Mouse (Mus musculus): ENCODE results near the gene Defb25.
"Not testable (repeated sequence)": the region's sequence is repeated elsewhere in the genome, so short reads cannot be mapped to it uniquely, and the experiment has no call there.

Gene Defb25

GRCm38 (mm10) chr2:152622953-152623352 lies at the start of gene Defb25:
TSS of gene Defb25 (minus strand) at chr2:152623053.
- DNase-seq (ENCODE audit: low spot score), result no peak

DNA sequence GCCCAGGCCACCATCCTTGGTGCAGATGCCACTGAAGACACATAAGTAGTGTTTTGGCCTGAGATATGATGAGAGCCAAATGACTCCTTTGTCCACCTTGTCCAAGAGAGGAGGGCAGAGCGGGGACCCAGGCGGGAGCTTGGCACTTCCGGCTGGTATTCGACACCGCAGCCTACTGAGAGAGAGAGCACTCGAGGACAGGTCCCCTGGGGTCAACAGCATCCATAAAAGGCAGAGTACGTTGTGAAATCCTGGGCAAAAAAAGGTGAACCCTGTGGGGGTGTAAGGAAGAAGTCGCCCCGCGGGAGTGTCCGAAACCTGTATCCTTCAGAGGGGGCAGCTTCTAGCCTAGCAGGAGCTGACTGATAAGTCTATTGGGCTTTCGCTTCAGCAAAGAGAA lies 49.3 kb upstream of the Defb25 start:
- no peak for DNase-seq (ENCODE audit: low spot score)

GRCm38 (mm10) chr2:152671642-152671999 lies 48.8 kb upstream of the Defb25 start:
- DNase-seq (ENCODE audit: low spot score), result no peak

DNA sequence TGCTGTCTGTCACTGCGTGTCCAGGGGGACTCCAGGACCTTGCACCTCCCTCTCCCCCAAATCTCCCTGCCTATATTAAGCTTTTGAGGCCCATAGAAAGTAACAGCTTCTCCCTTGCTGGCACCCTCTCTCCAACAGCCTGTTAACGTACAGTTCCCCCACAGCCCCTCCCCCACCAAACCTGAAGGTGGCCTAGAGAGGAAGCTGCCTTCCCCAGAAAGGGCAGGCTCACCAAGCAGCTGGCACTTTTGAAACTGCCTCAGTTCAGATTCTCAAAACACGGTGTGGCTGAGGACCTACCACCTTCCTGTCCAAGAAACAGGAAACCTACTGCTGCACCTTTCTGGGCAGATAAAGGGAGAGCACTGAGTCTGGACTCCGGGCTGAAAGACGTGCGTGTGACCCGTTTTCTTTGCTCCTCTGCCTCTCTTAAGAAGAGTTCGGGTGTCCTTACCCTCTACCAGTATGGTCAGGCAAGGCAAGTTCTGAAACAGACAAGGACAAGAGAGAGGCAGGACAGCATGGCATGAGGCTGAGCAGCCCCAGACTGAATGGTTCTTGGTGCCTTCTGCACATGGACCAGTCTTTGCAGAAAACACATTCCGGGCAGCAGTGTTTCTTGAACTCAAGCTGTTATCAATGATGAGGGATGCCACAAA lies 48.3 kb upstream of the Defb25 start:
- no peak for DNase-seq (ENCODE audit: low spot score)

GRCm38 (mm10) chr2:152669639-152670484 lies 47.0 kb upstream of the Defb25 start:
- no peak for DNase-seq (ENCODE audit: low spot score)

- DNase-seq (ENCODE audit: low spot score), result peak; percentile 87
Observed at GRCm38 (mm10) chr2:152669256-152669638, 46.4 kb upstream of the Defb25 start, which contains the start of gene H13. TSS of gene H13 (plus strand) at chr2:152669461.

DNA sequence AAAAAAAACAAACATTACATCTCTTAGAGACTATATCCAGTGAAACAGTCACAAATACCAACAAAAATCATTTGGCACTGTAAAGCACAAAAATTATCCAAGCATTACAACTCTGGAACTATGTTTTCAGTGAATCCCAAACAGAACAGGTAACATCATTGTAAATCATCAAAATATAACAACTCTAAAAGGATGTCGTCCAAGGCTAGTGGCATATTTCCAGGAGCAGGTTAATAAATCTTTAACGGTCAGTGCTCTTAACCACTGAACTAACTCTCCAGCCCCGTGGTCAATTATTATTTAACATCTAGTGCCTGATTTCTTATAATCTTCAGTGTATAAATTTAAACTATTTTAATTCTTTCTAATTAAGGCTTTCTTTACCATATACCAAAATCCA lies 43.3 kb upstream of the Defb25 start:
- not testable (repeated sequence) for DNase-seq (ENCODE audit: low spot score)

DNA sequence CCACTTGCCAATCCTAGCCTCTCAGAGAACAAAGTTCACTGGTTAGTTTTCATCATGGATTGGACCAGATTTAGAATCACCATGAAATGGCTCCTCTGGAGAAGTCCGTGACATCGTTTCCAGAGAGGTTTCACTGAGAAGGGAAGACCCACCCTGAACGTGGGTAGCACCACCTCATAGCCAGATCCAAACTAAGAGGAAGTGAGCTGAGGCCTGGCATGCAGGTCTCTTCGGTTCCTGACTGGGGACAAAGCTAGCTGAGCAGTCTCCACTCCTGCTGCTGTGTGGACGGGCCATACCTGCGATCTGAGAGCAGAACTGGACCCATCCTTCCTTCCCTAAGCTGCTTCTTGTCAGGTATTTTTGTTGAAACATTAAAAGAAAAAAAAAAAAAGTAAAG lies 38.3 kb upstream of the Defb25 start:
- DNase-seq (ENCODE audit: low spot score), result no peak

- no peak for DNase-seq (ENCODE audit: low spot score)
Observed at GRCm38 (mm10) chr2:152657398-152657797, 34.5 kb upstream of the Defb25 start.

DNA sequence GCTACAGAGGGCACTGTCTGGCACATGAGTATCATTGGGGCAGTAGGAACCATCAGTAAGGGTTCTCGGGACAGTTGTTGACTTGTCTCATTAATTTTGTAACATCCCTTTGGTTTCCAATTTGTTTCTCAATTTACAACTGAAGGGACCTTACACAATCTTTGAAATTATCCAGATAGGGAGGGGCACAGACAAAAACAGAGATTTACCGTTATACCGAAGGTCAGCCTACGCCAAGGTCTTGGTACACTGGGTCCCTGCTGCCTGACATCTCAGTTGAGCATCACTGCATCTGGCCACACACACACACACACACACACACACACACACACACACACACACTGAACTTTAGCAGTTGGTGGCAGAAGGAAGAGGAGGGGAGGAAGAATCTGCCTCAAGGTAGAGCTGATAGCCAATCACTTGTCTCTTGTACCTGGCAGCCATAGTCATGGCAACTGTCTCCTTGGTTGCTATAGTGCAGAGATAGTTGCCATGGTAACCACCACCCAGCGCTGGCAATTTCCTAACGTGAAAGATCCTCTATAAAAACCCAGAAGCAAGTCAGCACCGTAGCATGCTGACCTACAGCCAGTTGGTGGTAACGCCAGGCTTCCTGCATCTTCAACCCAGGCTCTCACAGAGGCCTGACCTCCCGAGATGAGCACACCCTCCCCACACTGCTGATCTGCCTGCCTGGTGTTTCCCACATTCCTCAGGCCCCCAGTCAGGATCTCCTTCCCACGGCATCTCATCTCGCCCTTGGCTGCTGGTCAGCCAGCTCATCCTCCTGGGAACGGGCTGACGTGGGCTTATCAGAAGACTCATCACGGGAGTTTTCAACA lies 31.2 kb upstream of the Defb25 start:
- DNase-seq (ENCODE audit: low spot score), result no peak

DNA sequence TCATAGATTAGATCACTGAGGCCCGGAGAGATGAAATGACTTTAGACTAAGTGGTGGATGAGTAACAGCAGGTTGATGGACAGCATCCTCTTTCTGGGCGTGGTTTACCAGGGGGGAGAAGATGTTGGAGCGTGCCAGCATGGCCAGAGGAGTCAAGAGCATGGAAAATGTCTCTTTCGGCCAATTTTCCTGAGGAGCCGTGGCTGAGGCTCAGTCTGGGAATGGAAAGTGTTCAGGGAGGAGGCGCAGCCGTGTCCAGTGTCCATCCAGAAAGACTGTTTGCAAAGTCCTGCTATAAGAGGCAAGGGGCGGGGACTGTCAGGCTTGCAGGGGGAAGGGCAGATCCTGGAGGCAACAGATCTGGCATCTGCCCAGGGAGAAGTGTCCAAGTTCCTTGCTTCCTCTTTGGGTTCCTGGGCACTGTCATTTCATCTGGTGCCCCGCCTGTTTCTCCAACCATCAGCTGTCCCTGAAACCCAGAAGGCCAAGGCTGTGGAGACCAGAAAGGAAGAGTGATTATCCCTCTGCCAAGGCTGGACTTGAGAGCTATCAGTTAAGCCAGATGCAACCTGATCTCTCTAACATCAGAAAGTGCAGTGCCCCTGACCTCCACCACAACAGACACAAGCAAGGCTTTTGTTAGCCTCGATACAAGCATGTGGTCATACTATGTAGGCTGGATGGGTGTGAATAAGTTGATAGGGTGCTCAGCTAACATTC lies 30.2 kb upstream of the Defb25 start:
- no peak for DNase-seq (ENCODE audit: low spot score)

DNA sequence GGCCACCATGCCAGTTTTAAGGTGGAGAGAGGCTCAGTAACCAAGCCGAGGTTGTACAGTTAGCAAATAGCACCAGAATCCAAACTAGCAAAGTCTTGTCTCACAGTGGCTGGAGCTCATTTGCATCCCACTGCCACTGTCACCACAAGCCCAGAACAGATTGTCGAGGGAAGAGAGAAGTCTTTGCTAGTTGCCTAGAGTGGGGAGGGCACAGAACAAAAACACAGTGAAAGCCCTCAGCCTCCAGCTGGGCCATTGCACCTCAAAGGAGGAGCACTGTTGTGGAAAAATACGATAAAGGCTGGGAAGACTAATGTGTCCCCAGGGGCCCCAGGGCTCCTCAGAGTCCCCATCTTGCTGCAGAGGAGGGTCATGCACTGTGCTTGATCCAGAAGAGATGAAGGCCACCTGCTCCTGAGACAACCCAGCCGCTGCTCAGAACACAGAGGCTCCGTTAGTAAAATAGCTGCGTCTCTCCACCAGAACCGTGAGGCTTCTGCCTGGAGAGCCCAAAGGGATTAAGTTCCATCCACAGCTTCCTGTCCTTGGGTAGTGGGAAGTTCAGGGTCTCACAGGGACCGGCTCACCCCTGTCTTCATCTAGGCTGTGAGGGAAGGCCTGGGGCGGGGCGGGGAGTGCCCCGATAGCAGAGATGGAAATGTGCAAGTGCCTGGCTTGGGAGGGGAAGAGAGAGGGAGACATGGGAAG lies 16.7 kb upstream of the Defb25 start:
- DNase-seq (ENCODE audit: low spot score), result no peak

GRCm38 (mm10) chr2:152638865-152639264 lies 16.0 kb upstream of the Defb25 start:
- no peak for DNase-seq (ENCODE audit: low spot score)

DNA sequence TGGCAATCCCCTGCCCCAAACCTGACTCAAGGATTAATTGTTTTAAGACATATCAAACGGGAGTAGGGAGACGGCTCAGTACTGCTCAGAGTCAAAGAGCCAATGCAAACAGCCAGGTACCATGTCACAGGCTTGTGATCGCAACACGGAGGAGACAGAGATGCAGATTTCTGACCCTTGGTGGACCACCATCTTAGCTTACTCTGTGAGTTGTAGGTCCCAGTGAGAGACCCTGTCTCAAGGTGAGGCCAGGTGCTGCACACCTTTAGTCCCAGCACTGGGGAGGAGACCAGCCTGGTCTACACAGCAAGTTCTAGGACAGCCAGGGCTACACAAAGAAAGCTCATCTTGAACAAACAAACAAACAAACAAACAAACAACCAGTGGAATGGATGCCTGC lies 14.5 kb upstream of the Defb25 start:
- no peak for DNase-seq (ENCODE audit: low spot score)

DNA sequence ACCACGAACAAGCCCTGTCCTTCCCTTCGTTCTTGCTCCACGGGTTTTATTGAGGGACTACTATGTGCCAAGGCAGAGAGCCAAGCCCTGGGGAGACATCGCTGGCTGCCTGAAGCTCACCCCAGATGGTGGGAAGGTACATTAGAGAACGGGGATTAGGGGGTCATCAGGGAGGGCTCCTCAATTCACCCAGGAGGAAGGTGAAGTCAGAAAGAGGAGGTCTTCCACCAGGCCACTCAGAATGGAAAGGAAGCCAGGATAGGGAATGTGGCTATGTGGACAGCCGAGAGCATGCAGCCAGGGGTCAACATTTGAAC lies 14.1 kb upstream of the Defb25 start:
- DNase-seq (ENCODE audit: low spot score), result no peak

GRCm38 (mm10) chr2:152636246-152637005 lies 13.6 kb upstream of the Defb25 start:
- DNase-seq (ENCODE audit: low spot score), result peak; percentile 62

- DNase-seq (ENCODE audit: low spot score), result no peak
Observed at GRCm38 (mm10) chr2:152634311-152634710, 11.5 kb upstream of the Defb25 start.

- DNase-seq (ENCODE audit: low spot score), result no peak
Observed at GRCm38 (mm10) chr2:152633334-152633733, 10.5 kb upstream of the Defb25 start.

- DNase-seq (ENCODE audit: low spot score), result no peak
Observed at GRCm38 (mm10) chr2:152629904-152630303, 7.1 kb upstream of the Defb25 start.

- no peak for DNase-seq (ENCODE audit: low spot score)
Observed at GRCm38 (mm10) chr2:152629239-152629638, 6.4 kb upstream of the Defb25 start.

DNA sequence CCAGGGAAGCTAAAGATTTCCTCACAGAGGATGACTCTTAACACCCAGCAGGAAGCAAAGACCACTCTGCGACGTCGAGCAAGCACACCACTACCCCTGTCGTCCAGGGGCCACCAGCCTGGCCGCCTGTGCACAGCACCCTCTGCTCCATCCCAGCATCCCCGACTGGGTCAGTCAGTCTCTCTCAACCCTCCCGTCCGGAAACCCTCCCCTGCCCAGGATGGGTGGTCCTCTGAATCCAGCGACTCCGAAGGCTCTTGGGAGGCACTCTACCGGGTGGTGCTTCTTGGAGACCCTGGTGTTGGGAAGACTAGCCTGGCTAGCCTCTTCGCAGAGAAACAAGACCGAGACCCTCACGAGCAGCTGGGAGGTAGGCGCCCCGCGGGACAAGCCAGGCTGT lies 5.2 kb upstream of the Defb25 start:
- no peak for DNase-seq (ENCODE audit: low spot score)

All from ovary, postnatal 14 days (tissue).